Mouse (Mus musculus) leukemia stem cell, adult 10-12 weeks (primary cell): ENCODE measurements around the gene Slc30a1. TPM values are rescaled to one million over a fixed set of nuclear protein-coding genes. Genes with fewer than 3 reads are reported as not detected.

ENCODE experiments used
- polyA plus RNA-seq: library from polyadenylated mRNA; stranded (reverse); fragments of >175 nt; gene quantifications from 2 replicates; pipeline ENCODE4 v1.2.3, GENCODE M21; 2012; ENCODE audit warnings: low replicate concordance

Gene Slc30a1
- 16.3 and 33.0 TPM in 2 replicates for polyA plus RNA-seq

GRCm38 (mm10) chr1:191906571-191907430, at the start of gene Slc30a1:
Slc30a1 (plus strand) TSS chr1:191906767.

Other genes with a start within 250 kb of the Slc30a1 start
- 2.1 and 6.8 TPM in 2 replicates for gene Lpgat1, start 188.9 kb upstream of the Slc30a1 start, polyA plus RNA-seq
- 7.3 and 7.8 TPM in 2 replicates for gene Nek2, start 85.3 kb upstream of the Slc30a1 start, polyA plus RNA-seq
- 0.38 TPM in 1 of 2 replicates, not detected in the other for gene Rd3, start 70.6 kb downstream of the Slc30a1 start, polyA plus RNA-seq
- gene Traf5, start 185.8 kb downstream of the Slc30a1 start, polyA plus RNA-seq = 4.1 and 7.6 TPM in 2 replicates
- gene Rcor3, start 231.3 kb downstream of the Slc30a1 start, polyA plus RNA-seq = 27.5 and 32.9 TPM in 2 replicates